Mouse (Mus musculus) heart, postnatal 14 days (tissue): ENCODE data around the gene Peli3. TPM values are rescaled to one million over a fixed set of nuclear protein-coding genes. Genes with fewer than 3 reads are reported as not detected.
"Not testable (repeated sequence)": the region's sequence is repeated elsewhere in the genome, so short reads cannot be mapped to it uniquely, and the experiment has no call there.

Experiments
- DNase-seq, 2 experiments: peaks; one replicate each; pipeline ENCODE4 v3.0.0; 2021 to 2022
- intact Hi-C: fragments of 180-260 bp; cut with DNase I; formaldehyde crosslinking; loops from one replicate; pipeline ENCODE4 v1.15.1; 2025
- long read RNA-seq, 2 experiments: library from polyadenylated mRNA; stranded (forward); transcript quantifications; one replicate each; pipeline ENCODE4 v2.0.0; 2021
- total RNA-seq, 2 experiments: library from RNA; stranded (reverse); gene quantifications; 2 replicates each; pipeline ENCODE4 v1.2.3; 2021

The Peli3 gene
- total RNA-seq: 1 to 10 TPM in 1 of 2 experiments, under 1 TPM in 1; 0.73 to 1.1 TPM
- long read RNA-seq, experiment 1, partial matches to known transcripts: 1 of 1 reads
- long read RNA-seq, experiment 1, other reads (novel, unspliced or antisense): 0 of 1 reads
- long read RNA-seq, experiment 2, partial matches to known transcripts: 1 of 1 reads
- long read RNA-seq, experiment 2, other reads (novel, unspliced or antisense): 0 of 1 reads

DNA sequence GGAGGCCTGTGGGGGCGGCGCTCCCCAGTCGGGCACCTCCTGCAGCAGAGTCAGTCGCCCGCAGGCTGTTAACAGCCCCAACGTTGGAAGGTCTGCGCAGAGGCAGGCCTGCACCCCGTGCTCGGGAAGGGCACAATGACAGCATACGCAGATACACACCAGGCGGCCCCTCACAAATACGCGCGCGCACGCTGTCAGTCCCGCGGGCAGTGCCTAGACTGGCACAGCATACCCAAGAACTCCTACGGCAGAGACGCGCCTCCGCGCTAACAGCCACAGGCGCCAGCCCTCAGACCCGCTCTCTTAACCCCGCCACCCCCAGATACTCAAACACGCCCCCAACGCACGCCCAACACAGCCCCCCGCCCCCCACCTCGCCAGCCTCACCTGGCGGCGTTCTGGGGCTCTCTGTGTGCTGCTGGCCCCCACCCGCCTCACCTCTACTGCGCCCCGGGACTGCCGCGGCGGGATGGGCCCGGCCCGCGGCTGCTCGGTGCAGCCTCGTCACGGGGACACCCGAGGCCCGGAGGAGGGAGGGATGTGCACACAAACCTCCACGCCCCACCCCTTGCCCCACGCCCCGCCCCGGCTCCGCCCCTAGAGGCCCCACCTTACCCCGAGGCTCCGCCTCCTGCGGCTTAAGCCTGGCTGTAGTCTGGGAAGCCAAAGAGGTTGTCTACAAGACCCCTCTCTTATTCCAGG lies at the start of gene Peli3:
Peli3 (minus strand) TSS at position 577 of the 702 bp plus-strand sequence.
- DNase-seq: peak; percentile 81 to 82
- intact Hi-C loops: no loop called here

DNA sequence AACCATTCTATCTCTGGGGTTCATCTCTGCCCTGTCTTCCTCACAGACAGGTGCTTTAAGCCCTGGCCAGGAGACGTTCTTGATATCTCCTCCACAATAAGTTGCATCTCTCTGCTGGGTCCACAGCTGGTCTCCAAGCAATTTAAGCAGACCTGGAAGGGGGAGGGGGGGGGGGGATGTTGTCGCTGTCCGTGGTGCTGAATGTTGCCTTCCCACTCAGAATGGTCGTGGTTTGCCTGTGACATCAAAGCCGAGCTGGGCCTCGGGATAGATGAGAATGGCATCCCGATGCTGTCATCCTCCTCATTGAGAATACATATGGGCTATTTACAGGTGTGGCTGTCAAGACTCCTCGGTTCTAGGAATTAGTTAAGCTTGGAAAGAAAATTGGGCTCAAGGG lies 49.4 kb upstream of the Peli3 start:
- no peak for DNase-seq
- intact Hi-C loops: no loop called here

DNA sequence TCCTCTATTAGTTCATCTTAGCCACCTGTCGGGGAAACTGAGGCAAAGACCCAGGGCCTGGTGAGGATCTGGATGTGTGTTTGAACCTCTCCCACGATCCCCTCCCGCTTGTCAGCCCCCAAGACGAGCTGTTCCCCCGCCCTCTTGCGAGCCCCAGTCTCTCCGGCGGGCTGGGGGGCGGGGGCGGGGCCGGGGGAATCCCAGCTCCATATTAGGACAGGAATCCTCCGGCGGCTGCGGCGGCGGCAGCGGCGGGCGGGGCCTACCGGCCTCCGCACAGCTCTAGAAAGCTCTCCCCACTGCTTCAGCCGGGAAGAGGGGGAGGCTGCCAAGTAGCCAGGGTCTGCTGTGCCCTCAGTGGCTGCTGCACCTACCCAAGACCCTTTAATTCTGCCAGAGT lies 47.8 kb upstream of the Peli3 start:
- intact Hi-C loops: no loop called here

DNA sequence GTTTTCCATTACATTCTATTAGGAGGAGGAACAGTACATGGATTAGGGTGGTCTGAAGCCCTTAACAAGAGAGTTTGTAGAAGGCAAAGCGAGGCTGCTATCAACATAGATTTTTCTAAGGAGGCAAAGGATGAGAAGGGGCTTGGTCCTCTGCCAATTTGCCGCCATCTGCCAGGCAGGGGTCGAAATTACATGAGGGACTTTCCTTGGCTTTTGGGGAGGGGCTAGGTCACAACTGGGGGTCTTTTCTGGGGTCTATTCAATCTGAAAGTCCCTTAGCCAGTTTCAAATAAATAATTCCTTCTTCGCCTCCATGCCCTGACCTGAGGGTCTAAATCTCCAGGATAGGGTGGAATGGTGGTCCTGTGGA lies 47.3 kb upstream of the Peli3 start, which contains the start of gene Npas4:
Npas4 (minus strand) TSS at position 61 of the 370 bp plus-strand sequence.
- no peak for DNase-seq
- intact Hi-C loops: no loop called here

More for the DNA sequence above, 47.8 kb upstream of the Peli3 start:
- DNase-seq: no peak

DNA sequence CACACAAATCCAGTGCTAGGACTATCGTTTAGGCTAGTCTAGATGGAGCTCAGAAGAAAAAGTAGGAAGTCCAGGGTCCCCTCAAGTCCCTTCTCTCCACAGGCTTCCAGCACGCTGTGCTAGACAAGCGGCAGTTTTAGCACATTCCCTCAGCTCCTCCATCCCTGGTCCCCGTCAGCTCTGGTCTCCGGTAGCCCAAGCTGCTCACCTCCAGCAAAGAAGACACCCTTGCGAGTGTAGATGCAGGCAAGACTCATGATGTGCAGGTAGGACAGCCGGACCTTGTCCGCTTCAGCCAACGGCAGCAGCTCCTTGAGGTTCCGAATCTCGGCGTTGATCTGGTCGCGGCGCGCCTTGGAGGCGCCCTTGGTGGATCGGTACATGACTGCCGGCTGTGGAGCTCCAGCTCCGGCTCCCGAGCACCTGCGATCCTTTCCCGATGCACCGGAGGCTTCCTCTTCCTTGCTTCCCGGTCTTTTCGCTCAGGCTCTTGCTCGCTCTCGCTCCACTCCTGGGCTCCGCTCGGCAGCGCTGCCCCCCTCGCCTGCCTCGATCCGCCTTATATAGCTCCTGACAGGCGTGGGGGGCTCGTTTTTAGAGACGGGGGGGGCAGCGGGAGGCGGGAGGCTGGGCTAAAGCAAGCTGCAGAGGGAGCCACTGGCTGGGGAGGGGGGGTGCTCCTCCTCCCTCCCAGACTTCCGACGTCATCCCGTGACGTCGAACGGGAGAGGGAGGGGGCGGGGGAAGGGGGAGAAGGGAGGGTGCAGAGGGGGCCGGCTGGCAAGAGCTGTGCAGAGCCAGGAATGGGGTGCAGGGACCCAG lies 46.7 kb upstream of the Peli3 start:
- no peak for DNase-seq
- intact Hi-C loops: no loop called here

DNA sequence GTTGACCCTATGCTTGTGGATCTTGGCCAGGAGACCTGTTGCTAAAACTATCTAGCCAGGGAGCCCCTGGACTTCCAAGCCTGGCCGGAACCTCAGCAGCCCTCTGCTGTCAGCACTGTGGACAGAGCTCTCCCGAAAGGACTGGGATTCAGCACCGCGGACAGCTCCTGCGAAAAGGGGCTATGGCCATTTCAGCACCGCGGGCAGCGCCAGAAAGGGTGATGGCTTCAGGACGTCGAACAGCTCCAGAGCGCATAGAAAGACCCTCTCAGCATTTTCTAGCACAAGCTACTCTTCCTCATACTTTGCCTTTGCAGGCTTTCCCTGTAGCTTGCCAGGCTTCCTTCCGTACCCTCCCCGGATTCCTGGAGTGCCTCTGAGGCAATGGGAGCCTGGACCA lies 46.1 kb upstream of the Peli3 start:
- intact Hi-C loops: no loop called here
- DNase-seq: peak; percentile 96 to 99

DNA sequence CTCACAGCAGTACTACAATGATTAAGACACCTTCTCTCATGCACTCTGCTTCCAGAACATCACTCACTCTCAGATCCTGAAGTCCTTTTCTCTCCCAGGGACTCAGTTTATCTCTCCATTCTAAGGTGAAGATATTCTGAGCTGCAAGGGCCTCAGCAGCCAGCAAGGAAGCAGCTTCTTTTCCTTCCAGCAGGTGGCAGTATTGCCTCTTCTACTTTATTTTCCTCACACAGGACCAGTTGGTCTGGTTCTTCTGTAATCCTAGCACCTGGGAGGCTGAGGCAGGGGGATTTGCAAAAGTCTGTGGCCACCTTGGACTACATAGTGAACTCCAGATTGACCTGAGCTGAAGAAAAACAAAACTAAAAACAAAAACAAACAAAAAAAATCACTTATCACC lies 38.8 kb upstream of the Peli3 start:
- DNase-seq: peak; percentile 31 to 61
- intact Hi-C loops: loop anchor here (1.0 kb wide), 1 partner anchor 21 kb away; no protein-coding TSS in a partner anchor

DNA sequence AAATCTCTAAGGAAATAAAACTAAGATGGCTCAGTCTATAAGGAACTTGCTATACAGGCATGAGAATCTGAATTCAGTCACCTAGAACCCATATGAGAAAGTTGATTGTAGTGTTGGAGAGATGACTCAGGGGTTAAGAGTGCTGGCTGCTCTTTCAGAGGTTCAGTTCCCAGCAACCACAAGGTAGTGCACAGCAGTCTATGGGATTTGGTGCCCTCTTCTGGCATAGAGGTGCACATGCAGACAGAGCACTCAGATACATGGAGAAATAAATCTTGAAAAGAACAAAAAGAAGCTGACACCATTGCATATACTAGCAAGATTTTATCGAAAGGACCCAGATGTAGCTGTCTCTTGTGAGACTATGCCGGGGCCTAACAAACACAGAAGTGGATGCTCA lies 25.3 kb upstream of the Peli3 start:
- no peak for DNase-seq
- intact Hi-C loops: loop anchor here (5.0 kb wide), 1 partner anchor 216 kb away; no protein-coding TSS in a partner anchor

DNA sequence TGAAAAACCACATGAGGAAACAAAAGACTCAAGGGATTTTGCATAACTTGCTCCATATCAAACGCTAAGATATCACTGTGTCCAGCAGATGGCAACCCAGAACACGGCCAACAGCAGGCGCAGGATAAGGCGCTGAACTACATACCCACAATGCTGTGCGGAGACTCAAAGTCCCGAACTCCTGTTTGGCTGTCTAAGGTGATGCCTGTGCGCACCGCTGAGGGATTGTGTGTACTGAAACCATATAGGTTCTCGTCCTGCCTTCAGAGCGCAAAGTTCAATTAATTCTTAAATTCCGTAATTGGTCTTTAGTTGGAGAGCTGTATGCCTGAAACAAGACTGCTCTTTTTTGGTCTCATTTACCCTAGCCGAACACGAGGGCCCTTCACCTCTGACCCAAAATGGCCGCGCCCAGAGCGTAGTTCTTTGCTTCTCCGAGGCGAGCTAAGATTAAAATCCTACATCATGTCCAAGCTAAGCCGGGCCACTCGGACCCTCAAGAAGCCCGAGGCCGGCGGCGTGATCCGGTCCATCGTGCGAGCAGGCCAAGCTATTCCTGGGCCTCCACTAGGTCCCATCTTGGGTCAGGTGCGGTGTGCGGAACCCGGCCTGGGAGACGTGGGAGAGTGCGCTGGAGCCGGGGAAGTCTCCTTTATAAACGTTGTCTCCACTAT lies 19.1 kb upstream of the Peli3 start, which contains the start of gene Mrpl11:
Mrpl11 (plus strand) TSS at position 220 of the 674 bp plus-strand sequence.
- intact Hi-C loops: loop anchor here (2.0 kb wide), 1 partner anchor 335 kb away; no protein-coding TSS in a partner anchor
- DNase-seq: peak; percentile 86 to 88

DNA sequence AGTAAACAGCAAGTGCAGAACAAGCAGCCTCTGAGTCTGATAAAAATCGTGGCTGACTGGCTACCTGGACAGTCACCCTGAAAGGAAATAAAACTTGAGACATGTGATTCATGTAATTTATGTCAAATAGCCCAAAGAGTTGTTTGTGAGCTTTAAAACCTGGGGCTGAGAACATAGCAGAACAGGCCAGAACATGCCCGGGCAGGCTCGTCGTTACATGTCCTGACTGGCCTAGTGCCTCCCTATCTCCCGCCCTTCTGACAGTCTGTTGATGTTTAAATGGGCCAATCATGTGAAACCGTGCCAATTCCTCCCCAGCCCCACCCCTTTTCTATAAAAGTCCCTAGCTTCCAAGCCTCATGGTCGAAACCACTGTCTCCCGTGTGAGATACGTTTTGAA lies 5.7 kb upstream of the Peli3 start:
- DNase-seq, intact Hi-C loops: not testable (repeated sequence)

DNA sequence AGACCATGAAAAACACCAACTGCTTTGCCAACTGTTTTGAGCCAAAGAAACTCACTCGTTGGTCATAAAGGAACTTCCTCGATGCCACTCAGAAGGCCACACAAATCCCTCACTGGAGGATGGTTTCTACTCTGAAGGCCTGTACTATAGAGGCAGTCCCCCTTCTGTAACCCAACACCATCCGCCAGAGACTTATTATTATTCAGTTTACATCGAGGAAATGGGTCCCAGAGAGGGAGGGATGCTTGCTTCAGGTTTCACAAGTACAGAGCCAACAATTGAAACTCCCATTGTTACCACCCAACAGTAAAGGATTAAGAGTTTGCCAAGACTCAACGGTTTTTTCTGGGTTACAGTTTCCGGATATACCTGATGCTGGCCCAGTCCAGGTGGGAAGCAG lies 2.6 kb upstream of the Peli3 start:
- no peak for DNase-seq
- intact Hi-C loops: no loop called here

DNA sequence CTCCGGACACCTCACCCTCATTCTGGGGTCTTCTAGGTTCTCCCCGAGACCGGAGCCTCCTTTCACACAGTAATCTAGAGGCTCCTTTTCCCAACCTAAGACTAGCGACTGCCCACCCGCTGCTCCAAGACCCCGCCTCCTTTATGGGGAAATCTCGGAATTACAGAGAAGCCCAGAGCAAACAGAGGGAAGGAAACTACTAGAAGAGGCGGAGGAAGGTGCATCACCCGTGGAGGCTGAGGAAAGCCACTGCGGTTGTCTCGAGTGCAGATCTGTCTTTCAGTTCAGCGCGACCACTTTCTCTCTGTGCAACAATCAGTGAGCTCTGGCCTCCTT lies 294 bp upstream of the Peli3 start:
- DNase-seq: peak; percentile 7 to 12
- intact Hi-C loops: no loop called here

DNA sequence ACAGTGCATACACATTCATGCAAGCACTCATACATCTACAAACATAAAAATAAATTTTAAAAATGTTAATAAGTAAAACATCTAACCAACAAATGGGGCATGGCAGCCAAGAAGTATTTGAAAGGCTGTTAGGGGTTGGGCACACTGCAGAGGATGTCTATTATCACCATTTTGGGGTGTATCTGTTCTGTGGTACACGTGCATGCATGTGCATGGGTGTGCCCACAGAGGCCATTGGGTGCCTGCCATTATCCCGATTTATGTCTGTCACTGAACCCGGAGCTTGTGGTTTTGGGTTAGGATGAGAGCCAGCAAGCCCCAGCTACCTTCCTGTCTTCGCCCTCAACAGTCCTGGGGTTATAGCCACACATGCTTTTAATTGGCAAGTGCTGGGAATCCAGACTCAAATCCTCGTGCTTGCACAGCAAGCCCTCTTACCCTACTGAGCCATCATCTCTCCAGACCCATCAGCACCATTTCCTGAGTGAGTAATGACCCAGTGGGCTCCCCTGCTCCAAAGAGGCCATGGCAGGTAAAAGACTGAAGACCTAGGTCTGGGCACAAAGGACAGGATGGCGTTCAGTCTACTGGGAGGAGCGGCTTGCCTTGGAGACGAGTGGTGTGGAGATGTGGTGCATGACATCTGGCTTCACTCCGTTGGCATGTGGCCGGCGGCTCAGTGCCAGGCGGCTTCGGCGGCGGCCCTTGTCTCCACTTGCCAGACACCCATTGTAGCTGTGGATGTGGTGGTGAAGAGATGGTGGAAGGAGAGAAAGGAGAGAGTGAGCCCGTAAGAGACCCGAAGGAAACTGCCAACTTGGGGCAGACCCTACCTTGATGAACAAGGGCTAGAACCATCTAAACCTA lies 5.2 kb downstream of the Peli3 start:
- DNase-seq: peak in 1 of 2 experiments; percentile 16
- intact Hi-C loops: no loop called here

DNA sequence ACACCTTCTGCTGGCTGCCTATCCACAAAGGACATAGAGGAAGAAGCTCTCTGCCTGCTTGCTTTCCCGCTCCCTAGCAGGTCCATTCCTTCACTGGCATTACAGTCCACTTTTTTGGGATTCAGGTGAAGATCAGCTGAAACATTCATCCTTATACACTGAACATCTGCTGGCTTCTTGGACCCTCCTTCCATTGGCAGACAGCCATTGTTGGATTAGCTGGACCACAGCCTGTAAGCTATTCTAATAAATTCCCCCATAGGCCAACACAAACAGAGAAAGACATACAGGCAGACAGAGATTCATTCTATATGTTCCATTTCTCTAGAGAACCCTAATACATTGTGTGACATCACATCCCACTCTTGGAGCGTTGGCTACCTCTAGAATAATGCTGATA lies 6.0 kb downstream of the Peli3 start:
- intact Hi-C loops: no loop called here
- no peak for DNase-seq

DNA sequence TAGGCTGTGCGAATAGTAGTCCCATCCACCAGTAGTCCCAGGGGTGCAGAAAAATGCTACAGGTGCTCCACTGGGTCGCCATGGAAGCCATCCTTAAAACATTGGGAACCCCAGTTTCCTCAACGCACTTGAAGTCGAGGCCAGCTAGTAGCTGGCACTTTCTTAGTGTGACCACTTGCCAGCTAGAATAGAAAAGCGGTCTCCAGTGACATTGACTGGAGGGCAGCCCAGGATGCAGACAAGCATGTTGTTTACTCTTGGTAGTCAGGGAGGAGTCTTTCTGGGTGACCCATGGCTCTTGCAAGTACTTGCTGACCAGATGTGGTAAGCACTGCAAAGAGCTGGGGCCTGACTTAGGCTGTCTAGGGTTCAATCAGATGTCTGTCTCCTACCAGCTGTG lies 14.1 kb downstream of the Peli3 start:
- DNase-seq: peak in 1 of 2 experiments; percentile 32
- intact Hi-C loops: no loop called here

DNA sequence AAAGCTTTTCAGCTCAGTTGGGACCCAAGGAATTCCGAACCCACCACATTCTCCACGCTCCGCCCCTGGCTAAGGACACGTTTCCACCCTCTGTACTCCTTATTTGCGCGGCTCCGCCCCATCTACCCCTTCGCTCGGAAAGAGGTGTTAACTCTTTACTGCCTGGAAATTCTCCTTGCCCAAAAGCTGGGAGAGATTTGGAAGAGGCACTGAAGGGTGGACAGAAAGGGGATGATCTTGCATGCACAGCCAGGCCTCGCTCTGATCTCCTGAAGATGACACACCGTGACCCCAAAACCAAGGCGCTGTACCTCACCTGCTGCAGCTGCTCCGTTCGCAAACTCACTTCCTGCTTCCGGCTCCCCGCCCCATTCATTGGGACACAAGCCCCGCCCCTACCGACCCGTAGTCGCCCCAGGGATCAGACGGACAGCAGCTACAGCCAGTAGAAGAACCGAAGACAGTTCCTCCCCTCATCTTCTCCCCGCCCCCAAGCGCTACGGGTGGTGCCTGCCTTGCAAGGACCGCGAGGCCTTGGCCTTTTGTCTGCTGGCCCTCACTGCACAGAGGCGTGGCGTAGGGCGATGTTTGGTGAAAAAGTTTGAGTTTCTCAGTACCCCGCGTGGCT lies 14.9 kb downstream of the Peli3 start, which contains the start of gene Dpp3:
Dpp3 (minus strand) TSS at position 384 of the 628 bp plus-strand sequence.
- intact Hi-C loops: no loop called here

DNA sequence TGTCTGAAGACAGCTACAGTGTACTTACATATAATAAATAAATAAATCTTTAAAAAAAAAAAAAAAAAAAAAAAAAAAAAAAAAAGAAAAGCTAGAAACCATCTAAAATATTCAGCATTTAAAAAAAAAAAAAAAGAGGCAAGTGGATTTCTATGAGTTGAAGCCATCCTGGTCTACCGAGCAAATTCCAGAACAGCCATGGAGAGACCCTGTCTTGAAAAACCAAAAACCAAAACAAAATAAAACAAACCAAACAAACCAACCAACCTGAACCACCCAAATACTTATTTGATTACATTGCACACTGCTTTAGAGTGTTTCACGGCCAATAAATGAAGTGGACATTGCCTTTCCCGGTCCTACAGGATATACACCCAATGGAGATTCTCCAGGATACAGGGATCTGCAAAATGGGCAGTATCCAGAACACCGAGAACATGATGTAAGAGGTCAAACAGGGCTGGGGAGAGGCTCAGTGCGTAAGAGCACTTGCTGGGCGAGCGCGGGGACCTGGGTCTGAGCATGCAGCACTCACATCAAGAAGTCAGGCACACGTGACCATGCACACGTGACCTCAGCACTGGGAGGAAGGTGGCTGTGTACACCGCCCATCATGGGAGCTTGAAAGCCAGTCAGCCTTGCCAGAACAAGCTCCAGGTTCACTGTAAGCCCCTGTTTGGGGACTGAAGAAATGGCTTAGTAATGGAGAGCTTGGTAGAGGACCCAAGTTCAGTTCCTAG lies 17.6 kb downstream of the Peli3 start:
- no peak for DNase-seq
- intact Hi-C loops: no loop called here

More for the DNA sequence above, 14.9 kb downstream of the Peli3 start, which contains the start of gene Dpp3:
- peak; percentile 98 to 99 for DNase-seq

DNA sequence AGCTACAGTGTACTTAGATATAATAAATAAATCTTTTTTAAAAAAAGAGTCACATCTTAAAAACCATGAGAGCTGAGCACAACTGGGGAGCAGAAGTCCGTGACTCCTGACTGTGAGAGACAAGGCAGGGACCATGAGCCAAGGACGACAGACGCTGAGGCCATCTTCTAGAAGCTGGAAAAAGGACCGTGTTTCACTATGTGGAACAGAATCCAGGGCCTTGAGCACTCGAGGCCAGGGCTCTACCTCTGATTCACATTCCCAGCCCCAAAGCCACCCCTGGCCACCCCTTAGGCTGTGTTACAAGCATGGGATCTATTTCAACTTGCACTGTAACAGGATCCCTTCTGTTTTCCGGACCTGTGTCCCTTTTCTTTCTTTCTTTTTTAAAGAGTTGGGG lies 23.3 kb downstream of the Peli3 start:
- DNase-seq: no peak
- intact Hi-C loops: no loop called here
